Mouse (Mus musculus): ENCODE data around the gene Wdr90. TPM values are rescaled to one million over a fixed set of nuclear protein-coding genes. Genes with fewer than 3 reads are reported as not detected.

Gene Wdr90
- total RNA-seq, 2 experiments from 2014 or later = 0.55 to 0.64 TPM

GRCm38 (mm10) chr17:25861704-25862612 lies 657 bp upstream of the Wdr90 start:
- DNase-seq (ENCODE audit: low spot score) = no peak

- no peak for DNase-seq (ENCODE audit: low spot score)
These were observed 1.1 kb downstream of the Wdr90 start for GRCm38 (mm10) chr17:25860229-25860628.

- DNase-seq (ENCODE audit: low spot score) = peak; percentile 97
These were observed 16.9 kb downstream of the Wdr90 start, which contains the start of gene Rhot2 for GRCm38 (mm10) chr17:25844396-25844901. TSS of gene Rhot2 (minus strand) at chr17:25844851.

GRCm38 (mm10) chr17:25843636-25844395 lies 17.5 kb downstream of the Wdr90 start:
- no peak for DNase-seq (ENCODE audit: low spot score)

- DNase-seq (ENCODE audit: low spot score) = no peak
These were observed 18.2 kb downstream of the Wdr90 start for GRCm38 (mm10) chr17:25843122-25843521.

- DNase-seq (ENCODE audit: low spot score) = no peak
These were observed 18.8 kb downstream of the Wdr90 start for GRCm38 (mm10) chr17:25842509-25842908.

- no peak for DNase-seq (ENCODE audit: low spot score)
These were observed 20.0 kb downstream of the Wdr90 start, which contains the start of gene Gm20683 for GRCm38 (mm10) chr17:25841117-25841880. TSS of gene Gm20683 (minus strand) at chr17:25841763.

- DNase-seq (ENCODE audit: low spot score) = no peak
These were observed 20.8 kb downstream of the Wdr90 start for GRCm38 (mm10) chr17:25840519-25840918.

GRCm38 (mm10) chr17:25839455-25840235 lies 21.7 kb downstream of the Wdr90 start:
- DNase-seq (ENCODE audit: low spot score) = no peak

GRCm38 (mm10) chr17:25838904-25839303 lies 22.4 kb downstream of the Wdr90 start:
- no peak for DNase-seq (ENCODE audit: low spot score)

- no peak for DNase-seq (ENCODE audit: low spot score)
These were observed 23.8 kb downstream of the Wdr90 start for GRCm38 (mm10) chr17:25837533-25837932.

- DNase-seq (ENCODE audit: low spot score) = peak; percentile 85
These were observed 24.3 kb downstream of the Wdr90 start, which contains the start of gene Rhbdl1 for GRCm38 (mm10) chr17:25837076-25837410. TSS of gene Rhbdl1 (minus strand) at chr17:25837295.

GRCm38 (mm10) chr17:25836397-25837075 lies 24.8 kb downstream of the Wdr90 start:
- DNase-seq (ENCODE audit: low spot score) = peak; percentile 42

- no peak for DNase-seq (ENCODE audit: low spot score)
These were observed 25.5 kb downstream of the Wdr90 start for GRCm38 (mm10) chr17:25835816-25836215.

GRCm38 (mm10) chr17:25835301-25835700 lies 26.0 kb downstream of the Wdr90 start:
- no peak for DNase-seq (ENCODE audit: low spot score)

GRCm38 (mm10) chr17:25834595-25835222 lies 26.6 kb downstream of the Wdr90 start:
- DNase-seq (ENCODE audit: low spot score) = no peak

GRCm38 (mm10) chr17:25833961-25834594 lies 27.2 kb downstream of the Wdr90 start:
- DNase-seq (ENCODE audit: low spot score) = no peak

- DNase-seq (ENCODE audit: low spot score) = peak; percentile 96
These were observed 28.0 kb downstream of the Wdr90 start, which contains the start of gene Stub1 for GRCm38 (mm10) chr17:25833291-25833663. TSS of gene Stub1 (minus strand) at chr17:25833404.
